Mouse (Mus musculus) hindbrain, postnatal 0 days (tissue): Measurements from ENCODE around the gene Gm43552. TPM values are rescaled to one million over a fixed set of nuclear protein-coding genes. Genes with fewer than 3 reads are reported as not detected.
"Not testable (repeated sequence)": the region's sequence is repeated elsewhere in the genome, so short reads cannot be mapped to it uniquely, and the experiment has no call there.

Source experiments
- ATAC-seq: fragments of 200-750 bp; cut with Nextera tagmentation; 2 replicates; pipeline ENCODE4 v1.8.0; 2017; ENCODE audit warnings: mild to moderate bottlenecking, moderate TSS enrichment, moderate library complexity
- DNase-seq: peaks from one replicate; pipeline ENCODE4 v3.0.0-alpha.2; 2015; ENCODE audit warnings: low spot score
- H3K27ac ChIP-seq: fragments of 300-500 bp; sonication (generic); 2 replicates; pipeline ENCODE4 v1.5.1; 2014; ENCODE audit warnings: mild to moderate bottlenecking
- H3K27me3 ChIP-seq: fragments of 300-500 bp; sonication (generic); 2 replicates; pipeline ENCODE4 v1.6.1; 2014; ENCODE audit warnings: low read length, mixed read lengths; ENCODE audit not compliant: insufficient read depth
- H3K36me3 ChIP-seq: fragments of 300-500 bp; sonication (generic); 2 replicates; pipeline ENCODE4 v1.6.1; 2014; ENCODE audit warnings: low read length, mixed read lengths; ENCODE audit not compliant: insufficient read depth
- H3K4me1 ChIP-seq: fragments of 300-500 bp; sonication (generic); 2 replicates; pipeline ENCODE4 v1.6.1; 2014; ENCODE audit warnings: antibody characterized with exemption, low read length, mixed read lengths; ENCODE audit not compliant: insufficient read depth
- H3K4me2 ChIP-seq: fragments of 300-500 bp; sonication (generic); 2 replicates; pipeline ENCODE4 v1.6.1; 2014; ENCODE audit warnings: low read depth, mild to moderate bottlenecking, low read length, moderate library complexity, mixed read lengths
- H3K4me3 ChIP-seq: fragments of 300-500 bp; sonication (generic); 2 replicates; pipeline ENCODE4 v1.5.1; 2014; ENCODE audit warnings: low read length
- H3K9ac ChIP-seq: fragments of 300-500 bp; sonication (generic); replicated peaks from 2 replicates; pipeline ENCODE4 v1.6.1; 2014; ENCODE audit warnings: mild to moderate bottlenecking, low read length, moderate library complexity, mixed read lengths
- H3K9me3 ChIP-seq: fragments of 300-500 bp; sonication (generic); 2 replicates; pipeline ENCODE4 v1.6.1; 2016; ENCODE audit warnings: low read length, mixed read lengths
- CTCF ChIP-seq: IDR thresholded peaks from 2 replicates; pipeline ENCODE4 v1.5.1; 2016; ENCODE audit warnings: antibody characterized with exemption, control low read depth, low read depth
- WGBS: fragments of 180-500 bp; shearing (Covaris S2); extraction: QIAGEN DNeasy Blood & Tissue Kit; methylation state at CpG from one replicate; pipeline ENCODE4 v1.1.7; 2014; 5-methylcytosine and 5-hydroxymethylcytosine counted together
- polyA plus RNA-seq: library from polyadenylated mRNA; unstranded; fragments of >200 nt; fragmentation: Nextera tagmentation; extraction: Ambion mirVana; gene quantifications from 2 replicates; pipeline ENCODE4 v1.2.1, GENCODE M21; 2015
- total RNA-seq: library from RNA; depleted of rRNA; stranded (reverse); fragments of >200 nt; gene quantifications from 2 replicates; pipeline ENCODE4 v1.2.3, GENCODE M21; 2014

Gene Gm43552
- total and polyA plus RNA-seq, 2 experiments from 2014 or later = not detected

GRCm38 (mm10) chr5:65480511-65480910, 12.1 kb downstream of the Gm43552 start:
- ATAC-seq = no peak

DNA sequence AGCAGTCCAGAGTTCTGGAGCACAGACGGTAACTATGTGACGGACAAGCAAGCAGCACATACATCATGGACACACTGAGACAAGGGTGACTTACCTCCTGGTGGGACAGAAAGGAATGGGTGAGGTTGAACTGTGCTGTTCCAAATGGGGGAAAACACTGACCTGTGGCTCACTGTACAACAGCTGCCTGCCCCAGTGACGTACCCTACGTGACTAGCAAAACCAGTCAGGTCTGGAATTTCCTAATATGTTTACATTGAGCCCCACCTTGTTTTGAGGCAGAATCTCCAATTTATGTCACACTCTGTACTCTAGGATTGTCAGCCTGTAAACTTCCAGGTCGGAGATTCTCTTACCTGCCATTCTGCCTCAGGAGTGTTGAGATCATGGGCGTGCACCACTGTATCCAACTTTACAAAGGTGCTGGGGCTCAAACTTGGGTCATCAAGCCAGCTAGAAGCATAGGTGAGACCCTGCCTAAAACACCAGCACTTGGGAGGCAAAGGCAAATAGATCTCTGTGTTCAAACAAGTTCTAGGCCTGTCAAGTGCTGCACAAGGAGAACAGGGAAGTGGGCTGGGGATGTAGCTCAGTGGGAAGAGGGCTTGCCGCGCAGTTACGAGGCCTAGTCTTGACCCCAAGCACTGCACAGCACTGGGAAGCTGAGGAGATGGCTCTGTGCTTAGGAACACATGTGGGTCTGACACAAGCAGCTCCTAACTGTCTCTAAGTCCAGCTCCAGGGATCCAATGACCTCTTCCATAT, 12.8 kb downstream of the Gm43552 start:
- WGBS = 94% methylated on average over 9 of the region's 9 CpGs
- Histone ChIP-seq H3K4me1 (no peaks in the 10 kb centered on the region), H3K36me3 (no peaks in the 10 kb centered on the region), H3K9ac (no peak overlapping the region), H3K4me2 (no peak overlapping the region), H3K9me3 (no peaks in the 10 kb centered on the region), H3K27me3 (no peaks in the 10 kb centered on the region), H3K27ac (no peak overlapping the region), H3K4me3 (no peak overlapping the region)
- no peak for TF ChIP-seq CTCF
- DNase-seq (no peak), ATAC-seq (no peak)

More at GRCm38 (mm10) chr5:65480511-65480910, 12.1 kb downstream of the Gm43552 start:
- H3K27me3 ChIP-seq = no peaks in the 10 kb centered on the region
- no peaks in the 10 kb centered on the region for H3K36me3 ChIP-seq
- no peaks in the 10 kb centered on the region for H3K9me3 ChIP-seq
- no peak overlapping the region for H3K4me3 ChIP-seq
- 79% methylated on average over 4 of the region's 4 CpGs for WGBS
- H3K4me1 ChIP-seq = no peaks in the 10 kb centered on the region
- no peak overlapping the region for H3K4me2 ChIP-seq
- H3K9ac ChIP-seq = no peak overlapping the region
- no peak for TF ChIP-seq CTCF
- no peak for DNase-seq
- no peak overlapping the region for H3K27ac ChIP-seq

GRCm38 (mm10) chr5:65478224-65478623, 14.4 kb downstream of the Gm43552 start:
- no peak overlapping the region for H3K4me2 ChIP-seq
- peak; percentile 54 for TF ChIP-seq CTCF
- H3K27me3 ChIP-seq = no peaks in the 10 kb centered on the region
- ATAC-seq (no peak), DNase-seq (peak; percentile 40)
- no peaks in the 10 kb centered on the region for H3K36me3 ChIP-seq
- H3K9ac ChIP-seq = no peak overlapping the region
- 70% methylated on average over 4 of the region's 4 CpGs for WGBS
- H3K27ac ChIP-seq = no peak overlapping the region
- no peaks in the 10 kb centered on the region for H3K9me3 ChIP-seq
- no peak overlapping the region for H3K4me3 ChIP-seq
- no peaks in the 10 kb centered on the region for H3K4me1 ChIP-seq

GRCm38 (mm10) chr5:65476739-65477138, 15.9 kb downstream of the Gm43552 start:
- H3K27ac ChIP-seq = not testable (repeated sequence)

DNA sequence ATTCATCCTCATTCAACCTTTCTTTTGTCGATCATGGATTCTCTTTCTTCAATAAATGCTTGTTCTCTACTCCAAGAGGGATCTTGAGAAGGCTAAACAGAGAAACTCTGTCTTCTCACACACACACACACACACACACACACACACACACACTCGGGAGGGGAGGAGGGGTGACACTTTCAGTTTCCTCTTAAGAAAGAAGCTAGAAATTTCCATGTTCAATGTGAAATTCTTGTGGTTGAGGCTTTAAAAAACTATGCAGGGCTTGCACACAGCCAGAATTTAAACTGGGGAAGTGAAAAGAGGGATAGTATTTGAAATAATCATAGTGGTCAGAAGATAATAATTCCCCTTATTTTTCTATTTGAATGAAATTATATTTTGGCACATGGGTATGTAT, 16.8 kb downstream of the Gm43552 start:
- H3K4me3 ChIP-seq = no peak overlapping the region
- H3K27me3 ChIP-seq = no peaks in the 10 kb centered on the region
- 85% methylated on average over 2 of the region's 2 CpGs for WGBS
- no peak for ATAC-seq
- no peak overlapping the region for H3K4me2 ChIP-seq
- DNase-seq = no peak
- TF ChIP-seq CTCF = no peak
- no peaks in the 10 kb centered on the region for H3K36me3 ChIP-seq
- no peaks in the 10 kb centered on the region for H3K4me1 ChIP-seq
- H3K9ac ChIP-seq = no peak overlapping the region
- no peaks in the 10 kb centered on the region for H3K9me3 ChIP-seq
- no peak overlapping the region for H3K27ac ChIP-seq

More at GRCm38 (mm10) chr5:65476739-65477138, 15.9 kb downstream of the Gm43552 start:
- 94% methylated on average over 4 of the region's 4 CpGs for WGBS
- H3K9ac ChIP-seq, H3K27me3 ChIP-seq, H3K4me2 ChIP-seq, H3K4me1 ChIP-seq, H3K4me3 ChIP-seq, H3K36me3 ChIP-seq, H3K9me3 ChIP-seq, DNase-seq, ATAC-seq: not testable (repeated sequence)

- DNase-seq = no peak
- no peak for TF ChIP-seq CTCF
- H3K27me3 ChIP-seq = no peaks in the 10 kb centered on the region
- H3K4me1 ChIP-seq = no peaks in the 10 kb centered on the region
- ATAC-seq = no peak
- H3K27ac ChIP-seq = no peak overlapping the region
- WGBS = 86% methylated on average over 6 of the region's 6 CpGs
- H3K4me2 ChIP-seq = no peak overlapping the region
- peaks cover 25% of the 10 kb centered on the region for H3K36me3 ChIP-seq
- H3K4me3 ChIP-seq = no peak overlapping the region
- no peaks in the 10 kb centered on the region for H3K9me3 ChIP-seq
- no peak overlapping the region for H3K9ac ChIP-seq
These were observed 22.9 kb downstream of the Gm43552 start for GRCm38 (mm10) chr5:65469766-65470165.

DNA sequence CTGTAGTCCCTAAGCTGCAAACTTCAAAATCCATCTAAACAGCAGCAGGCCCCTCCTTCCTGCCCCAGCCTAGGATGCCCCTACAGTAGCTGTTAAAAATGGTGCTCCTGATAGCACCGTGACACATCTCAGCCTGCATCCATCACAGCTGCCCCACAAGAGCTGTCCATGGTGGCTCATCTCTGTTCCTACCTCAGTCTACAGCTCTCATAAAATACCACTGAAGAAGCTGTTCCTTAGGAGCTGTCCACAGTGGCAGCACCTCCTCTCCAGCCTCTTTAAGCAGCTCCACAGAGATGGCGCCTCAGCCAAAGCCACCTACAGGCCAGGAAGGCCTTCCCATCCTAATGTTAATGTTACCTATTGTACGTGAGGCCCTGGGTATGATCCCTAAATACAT, 25.7 kb downstream of the Gm43552 start:
- ATAC-seq (no peak), DNase-seq (no peak)
- 78% methylated on average over 3 of the region's 3 CpGs for WGBS
- no peak for TF ChIP-seq CTCF
- no peak overlapping the region for H3K4me3 ChIP-seq
- H3K36me3 ChIP-seq = peaks cover 26% of the 10 kb centered on the region
- no peaks in the 10 kb centered on the region for H3K4me1 ChIP-seq
- no peaks in the 10 kb centered on the region for H3K27me3 ChIP-seq
- no peak overlapping the region for H3K27ac ChIP-seq
- no peak overlapping the region for H3K4me2 ChIP-seq
- no peaks in the 10 kb centered on the region for H3K9me3 ChIP-seq
- H3K9ac ChIP-seq = no peak overlapping the region
